Mouse (Mus musculus): ENCODE measurements around the gene Gm11168.
"Not testable (repeated sequence)": the region's sequence is repeated elsewhere in the genome, so short reads cannot be mapped to it uniquely, and the experiment has no call there.

DNA sequence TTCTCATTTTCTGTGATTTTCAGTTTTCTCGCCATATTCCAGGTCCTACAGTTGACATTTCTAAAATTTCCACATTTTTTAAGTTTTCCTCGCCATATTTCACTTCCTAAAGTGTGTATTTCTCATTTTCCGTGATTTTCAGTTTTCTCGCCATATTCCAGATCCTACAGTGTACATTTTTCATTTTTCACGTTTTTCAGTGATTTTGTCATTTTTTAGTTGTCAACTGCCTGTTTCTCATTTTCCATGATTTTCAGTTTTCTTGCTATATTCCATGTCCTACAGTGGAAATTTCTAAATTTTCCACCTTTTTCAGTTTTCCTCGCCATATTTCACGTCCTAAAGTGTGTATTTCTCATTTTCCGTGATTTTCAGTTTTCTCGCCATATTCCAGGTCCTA, 4.1 kb downstream of the Gm11168 start:
- not testable (repeated sequence) for TF ChIP-seq POLR2A (IDR thresholded peaks at IDR 0.05; ENCODE audit: low read depth, low read length); CTCF (IDR thresholded peaks at IDR 0.05; ENCODE audit: extremely low read depth, insufficient read depth, insufficient read length, insufficient replicate concordance)
